19 mouse cellular contexts compared by ENCODE assay signal in the genomic region with DNA sequence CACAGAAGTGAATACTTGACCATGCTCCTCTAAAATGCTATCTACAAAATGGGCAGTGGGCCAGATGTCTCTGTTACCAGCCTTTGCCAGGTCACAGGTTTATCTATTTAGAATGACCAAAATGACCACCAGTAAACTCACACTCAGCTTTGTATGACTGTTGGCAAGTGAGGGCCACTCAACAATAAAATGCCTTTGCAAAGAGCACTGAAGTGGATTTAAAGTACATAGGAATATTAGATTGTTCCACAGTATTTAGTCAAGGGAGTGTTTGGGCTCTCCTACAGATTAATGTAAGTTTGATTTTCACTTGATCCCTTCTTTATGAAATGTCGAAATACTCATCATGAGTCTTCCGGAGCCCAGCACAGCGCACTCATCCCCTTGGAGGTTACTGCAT. TPM values are rescaled to one million over a fixed set of nuclear protein-coding genes. Genes with fewer than 3 reads are reported as not detected.
DNase-seq lines count a peak whose midpoint lies in the region; ATAC-seq and TF ChIP-seq lines count a peak whose summit lies in the region.
"Had no signal": no experiment of that assay in that cellular context is flagged by ENCODE, and none has a peak within 500 bp of the region (broad histone marks: within the 10 kb centered on the region; RNA-seq: fewer than 3 reads in every experiment).

No protein-coding gene starts in this region.

- peak; percentile 87 for ATAC-seq in lung, postnatal 0 days
- ATAC-seq: forebrain, embryonic 13.5 days; forebrain, embryonic 15.5 days; forebrain, postnatal 0 days had no signal

- H3K27me3 ChIP-seq in lung, postnatal 0 days (replicated peaks; ENCODE audit: insufficient read depth, low read length) = no peaks in the 10 kb centered on the region
- H3K27me3 ChIP-seq: embryonic facial prominence, embryonic 12.5 days; forebrain, embryonic 13.5 days; forebrain, embryonic 15.5 days had no signal

- H3K4me2 ChIP-seq in lung, postnatal 0 days (replicated peaks; ENCODE audit: low read depth, low read length) = no peak overlapping the region
- H3K4me2 ChIP-seq: embryonic facial prominence, embryonic 12.5 days; forebrain, embryonic 13.5 days; forebrain, embryonic 15.5 days had no signal

- no peaks in the 10 kb centered on the region for H3K9me3 ChIP-seq in lung, postnatal 0 days (ENCODE audit: low read length)
- H3K9me3 ChIP-seq: embryonic facial prominence, embryonic 10.5 days; embryonic facial prominence, embryonic 12.5 days; forebrain, embryonic 13.5 days; forebrain, embryonic 15.5 days had no signal

- no peak for TF ChIP-seq CTCF in lung, postnatal 0 days (IDR thresholded peaks at IDR 0.05)

- H3K27ac ChIP-seq in lung, postnatal 0 days (ENCODE audit: low read length) = no peak overlapping the region
- H3K27ac ChIP-seq: embryonic facial prominence, embryonic 10.5 days; embryonic facial prominence, embryonic 12.5 days; forebrain, embryonic 13.5 days; forebrain, embryonic 15.5 days had no signal

- WGBS in lung, postnatal 0 days = 71% methylated on average over 3 of the region's 3 CpGs

- no peak for TF ChIP-seq EP300 in lung, postnatal 0 days (IDR thresholded peaks at IDR 0.05)

- H3K9ac ChIP-seq in lung, postnatal 0 days (replicated peaks; ENCODE audit: low read depth) = no peak overlapping the region
- H3K9ac ChIP-seq: embryonic facial prominence, embryonic 12.5 days; forebrain, embryonic 13.5 days; forebrain, embryonic 15.5 days; forebrain, postnatal 0 days had no signal

- H3K36me3 ChIP-seq in lung, postnatal 0 days (ENCODE audit: insufficient read depth, low read length) = 0 out of 2 replicates have a peak, but pooled peaks cover 8% of the 10 kb centered on the region

- peak; percentile 72 for DNase-seq in lung, postnatal 0 days (ENCODE audit: low spot score)
- DNase-seq in lung, postnatal 4 days = no peak
- peak; percentile 26 for DNase-seq in lung, postnatal 25 days (ENCODE audit: low spot score)
- peak; percentile 49 for DNase-seq in lung, postnatal 36 days
- DNase-seq in adrenal gland, adult 18-20 months (ENCODE audit: low spot score in 2 of 2) = no peak
- DNase-seq: adrenal gland, adult 8-10 months; adrenal gland, postnatal 14 days; adrenal gland, postnatal 36 days; cerebellum, adult 11-12 months; cerebellum, adult 2 months; cerebellum, adult 9-10 months; cerebellum, postnatal 10 days; cerebellum, postnatal 25 days; forebrain, postnatal 0 days had no signal

- H3K4me1 ChIP-seq in lung, postnatal 0 days (ENCODE audit: insufficient read depth, low read depth, low read length) = no peaks in the 10 kb centered on the region
- H3K4me1 ChIP-seq: embryonic facial prominence, embryonic 10.5 days; embryonic facial prominence, embryonic 12.5 days; forebrain, embryonic 13.5 days; forebrain, embryonic 15.5 days had no signal

- H3K4me3 ChIP-seq in lung, postnatal 0 days (ENCODE audit: low read depth, low read length) = no peak overlapping the region
- H3K4me3 ChIP-seq: embryonic facial prominence, embryonic 10.5 days; embryonic facial prominence, embryonic 12.5 days; forebrain, embryonic 13.5 days; forebrain, embryonic 15.5 days had no signal

RNA-seq across cellular contexts. Expression of gene Msantd1, which starts 53.7 kb away (rescaled TPM):
- 0.50 and 0.73 TPM in 2 replicates for polyA plus RNA-seq in lung, postnatal 0 days (2015; fragmentation: Nextera tagmentation; extraction: Ambion mirVana)
- total RNA-seq in adrenal gland, adult 18-20 months (2021) = 1 to 10 TPM; 1.3 to 2.8 TPM
- polyA plus RNA-seq: C2C12 had no signal

Comparison
In these comparisons a context has a peak if more than half of its experiments do, and no peak if none do; other contexts are left out.
1. DNase-seq: peak in lung, postnatal 0 days (single experiment), lung, postnatal 25 days (single experiment) and lung, postnatal 36 days (single experiment); none in lung, postnatal 4 days (0 of 2) and adrenal gland, adult 18-20 months (0 of 2).